Mouse (Mus musculus) embryonic fibroblast, embryonic 13.5 days (primary cell): ENCODE measurements around the gene Alg14.

Source experiments
- CTCF ChIP-seq: IDR thresholded peaks from 2 replicates; pipeline ENCODE4 v1.5.1; 2011; ENCODE audit warnings: mild to moderate bottlenecking, control low read depth, low read length, moderate library complexity, borderline replicate concordance; ENCODE audit not compliant: insufficient read depth
- POLR2A ChIP-seq: IDR thresholded peaks from 2 replicates; pipeline ENCODE4 v1.6.1; 2011; ENCODE audit warnings: low read depth, mild to moderate bottlenecking, control low read depth, low read length, moderate library complexity

DNA sequence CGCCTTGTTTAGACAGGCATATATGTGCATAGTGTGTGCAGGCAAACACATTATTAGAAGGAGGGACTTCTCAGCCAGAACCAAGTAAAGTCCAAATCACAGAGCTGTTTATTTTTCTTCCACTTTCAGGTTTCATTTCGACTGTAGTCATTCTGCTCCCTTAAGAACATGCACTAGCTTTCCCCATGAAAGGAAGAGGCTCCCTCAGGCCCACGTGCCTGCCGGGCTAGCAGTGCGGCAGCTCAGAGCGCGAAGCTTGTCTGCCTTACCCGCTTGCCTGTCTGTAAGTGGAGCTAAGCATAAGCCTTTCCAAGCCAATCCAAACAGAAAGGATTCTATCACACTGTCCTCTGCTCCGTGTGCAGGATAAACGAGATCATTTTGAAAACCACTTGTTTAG lies 38.1 kb downstream of the Alg14 start:
- TF ChIP-seq POLR2A = no peak
- TF ChIP-seq CTCF = no peak
